Mouse (Mus musculus): ENCODE results near the gene Polrmt.

The Polrmt gene

GRCm38 (mm10) chr10:79745898-79746773 is at the start of gene Polrmt:
Polrmt (minus strand) TSS chr10:79746581.
- peak; percentile 98 for DNase-seq (ENCODE audit: extremely low read depth, low read depth)

- DNase-seq (ENCODE audit: extremely low read depth, low read depth), result no peak
Observed at GRCm38 (mm10) chr10:79795905-79796304, 49.5 kb upstream of the Polrmt start.

GRCm38 (mm10) chr10:79794491-79794931 is 48.1 kb upstream of the Polrmt start:
- DNase-seq (ENCODE audit: extremely low read depth, low read depth), result no peak

- no peak for DNase-seq (ENCODE audit: extremely low read depth, low read depth)
Observed at GRCm38 (mm10) chr10:79793738-79794490, 47.5 kb upstream of the Polrmt start.

GRCm38 (mm10) chr10:79793051-79793737 is 46.8 kb upstream of the Polrmt start, which contains the start of gene Palm:
Palm (plus strand) TSS chr10:79793572.
- no peak for DNase-seq (ENCODE audit: extremely low read depth, low read depth)

- no peak for DNase-seq (ENCODE audit: extremely low read depth, low read depth)
Observed at GRCm38 (mm10) chr10:79792339-79793040, 46.1 kb upstream of the Polrmt start.

- DNase-seq (ENCODE audit: extremely low read depth, low read depth), result no peak
Observed at GRCm38 (mm10) chr10:79790861-79791260, 44.5 kb upstream of the Polrmt start, which contains the start of gene Prss57. Prss57 (minus strand) TSS chr10:79790961.

- no peak for DNase-seq (ENCODE audit: extremely low read depth, low read depth)
Observed at GRCm38 (mm10) chr10:79789581-79789980, 43.2 kb upstream of the Polrmt start.

- peak; percentile 54 for DNase-seq (ENCODE audit: extremely low read depth, low read depth)
Observed at GRCm38 (mm10) chr10:79788386-79789158, 42.2 kb upstream of the Polrmt start.

- no peak for DNase-seq (ENCODE audit: extremely low read depth, low read depth)
Observed at GRCm38 (mm10) chr10:79783920-79784800, 37.8 kb upstream of the Polrmt start.

GRCm38 (mm10) chr10:79783050-79783449 is 36.7 kb upstream of the Polrmt start:
- no peak for DNase-seq (ENCODE audit: extremely low read depth, low read depth)

GRCm38 (mm10) chr10:79781956-79782355 is 35.6 kb upstream of the Polrmt start:
- DNase-seq (ENCODE audit: extremely low read depth, low read depth), result no peak

GRCm38 (mm10) chr10:79781139-79781538 is 34.8 kb upstream of the Polrmt start:
- no peak for DNase-seq (ENCODE audit: extremely low read depth, low read depth)

GRCm38 (mm10) chr10:79780664-79781015 is 34.3 kb upstream of the Polrmt start:
- DNase-seq (ENCODE audit: extremely low read depth, low read depth), result peak; percentile 76

GRCm38 (mm10) chr10:79779784-79780663 is 33.6 kb upstream of the Polrmt start:
- DNase-seq (ENCODE audit: extremely low read depth, low read depth), result peak; percentile 92

GRCm38 (mm10) chr10:79779193-79779592 is 32.8 kb upstream of the Polrmt start:
- DNase-seq (ENCODE audit: extremely low read depth, low read depth), result no peak

GRCm38 (mm10) chr10:79778006-79778405 is 31.6 kb upstream of the Polrmt start:
- no peak for DNase-seq (ENCODE audit: extremely low read depth, low read depth)

GRCm38 (mm10) chr10:79777103-79777531 is 30.7 kb upstream of the Polrmt start, which contains the start of gene Fstl3:
Fstl3 (plus strand) TSS chr10:79777272.
- no peak for DNase-seq (ENCODE audit: extremely low read depth, low read depth)

Data from MEL-GATA-1-ER (cell line).